Mouse (Mus musculus): ENCODE results near the gene Mcoln3. TPM values are rescaled to one million over a fixed set of nuclear protein-coding genes. Genes with fewer than 3 reads are reported as not detected.

The Mcoln3 gene
- polyA plus RNA-seq, 1 experiment from 2014 or later: 0.70 TPM

DNA sequence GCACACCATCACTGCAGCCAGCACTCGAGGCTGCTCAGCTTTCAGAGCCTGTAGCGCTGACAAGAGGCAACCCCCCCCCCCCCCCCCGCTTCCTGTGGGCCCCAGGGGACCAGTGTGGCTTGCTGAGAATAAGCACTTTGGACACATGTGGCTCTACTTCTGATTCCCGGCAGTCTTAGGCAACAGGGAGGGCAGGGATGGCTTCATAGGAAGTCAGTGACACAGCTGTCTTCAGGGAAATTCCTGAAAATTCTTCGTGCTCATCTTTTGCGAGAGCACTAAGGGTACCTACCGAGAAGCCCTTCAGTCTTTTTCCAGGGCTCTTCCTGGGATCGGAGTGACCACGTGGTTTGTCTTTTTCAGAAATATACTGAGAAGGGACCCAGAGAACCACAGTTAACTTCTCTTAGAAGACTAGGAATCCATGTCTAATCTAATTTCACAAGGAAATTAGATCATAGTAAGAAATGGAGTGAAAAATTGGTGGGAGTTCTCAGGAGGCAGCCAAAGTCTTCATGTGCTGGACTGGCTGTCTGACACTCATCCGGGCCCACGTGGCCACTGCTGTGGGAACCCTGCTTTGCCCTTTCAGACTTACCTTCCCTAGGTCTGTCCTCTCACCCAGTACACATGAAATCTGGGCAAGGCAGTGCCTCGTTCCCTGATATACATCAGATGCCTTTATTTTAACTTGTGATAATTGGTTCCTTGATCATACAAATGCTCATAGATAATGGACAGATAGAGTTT lies 36.8 kb downstream of the Mcoln3 start:
- 25% methylated on average over 12 of the region's 12 CpGs for WGBS (ENCODE audit: insufficient replicate concordance)

DNA sequence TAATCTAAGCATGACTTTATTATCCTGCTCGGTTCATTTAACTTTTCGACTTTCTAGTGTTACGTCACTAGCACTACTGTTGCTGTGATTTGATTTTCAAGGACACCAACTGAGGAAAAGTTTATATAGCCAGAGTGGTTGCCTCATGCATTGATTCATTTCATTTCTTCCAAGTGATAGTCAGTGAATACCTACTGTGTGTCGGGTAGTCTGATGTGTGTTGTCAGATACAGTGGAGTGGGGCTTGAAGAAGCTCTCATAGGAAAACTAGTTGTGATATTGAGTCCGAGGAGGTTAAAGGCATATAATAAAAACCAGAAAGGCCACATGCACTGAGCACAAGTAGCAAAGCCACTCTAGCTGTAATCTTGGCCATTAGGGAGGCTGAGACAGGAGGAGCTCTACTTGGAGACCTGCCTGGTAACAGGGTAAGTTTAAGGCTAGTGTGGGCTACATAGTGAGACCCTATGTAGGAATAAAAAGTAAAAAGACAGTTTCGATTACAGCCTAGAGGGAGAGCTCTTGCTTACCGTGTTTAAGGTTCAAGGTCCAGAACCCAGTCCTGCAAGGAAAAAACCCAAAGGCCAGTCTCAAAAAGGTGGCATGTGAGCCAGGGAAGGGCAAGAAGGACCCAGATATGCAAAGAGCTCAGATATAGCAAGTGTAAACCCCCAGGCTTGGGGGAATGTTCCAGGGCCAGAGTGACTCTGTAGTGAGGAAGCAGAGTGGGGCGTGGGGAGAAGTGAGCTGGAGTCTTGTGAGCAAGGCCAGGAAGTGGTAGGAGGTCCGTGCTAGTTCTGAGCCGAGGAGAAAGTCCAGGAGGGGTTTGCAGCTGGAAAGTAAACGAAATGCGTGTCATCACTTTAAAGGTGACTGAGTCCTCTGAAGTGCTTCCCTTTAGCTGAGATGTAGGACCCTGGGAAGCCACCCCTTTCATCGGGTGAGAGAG lies 38.7 kb downstream of the Mcoln3 start:
- Histone ChIP-seq H3K4me3 (ENCODE audit: low read depth, low read length) (no peak overlapping the region), H3K27me3 (ENCODE audit: control insufficient read depth, insufficient read depth, low read depth, low read length) (no peaks in the 10 kb centered on the region), H3K27ac (ENCODE audit: low read length) (no peak overlapping the region), H3K9me3 (replicated peaks; ENCODE audit: control insufficient read depth, low read length) (no peaks in the 10 kb centered on the region), H3K36me3 (ENCODE audit: control insufficient read depth, insufficient read depth) (no peaks in the 10 kb centered on the region), H3K9ac (ENCODE audit: low read depth, low read length) (no peak overlapping the region), H3K4me2 (ENCODE audit: low read depth, low read length) (no peak overlapping the region), H3K4me1 (ENCODE audit: control insufficient read depth, low read depth, low read length) (no peaks in the 10 kb centered on the region)
- ATAC-seq (ENCODE audit: low read depth): no peak; the same call in 1 of the 2 replicates
- WGBS (ENCODE audit: insufficient replicate concordance): 34% methylated on average over 13 of the region's 13 CpGs

More for the DNA sequence above, 36.8 kb downstream of the Mcoln3 start:
- Histone ChIP-seq H3K27ac (ENCODE audit: low read length) (no peak overlapping the region), H3K4me2 (ENCODE audit: low read depth, low read length) (no peak overlapping the region), H3K9ac (ENCODE audit: low read depth, low read length) (no peak overlapping the region), H3K27me3 (ENCODE audit: control insufficient read depth, insufficient read depth, low read depth, low read length) (no peaks in the 10 kb centered on the region; the same call in 1 of the 2 replicates), H3K4me3 (ENCODE audit: low read depth, low read length) (no peak overlapping the region), H3K36me3 (ENCODE audit: control insufficient read depth, insufficient read depth) (no peaks in the 10 kb centered on the region), H3K4me1 (ENCODE audit: control insufficient read depth, low read depth, low read length) (no peaks in the 10 kb centered on the region), H3K9me3 (replicated peaks; ENCODE audit: control insufficient read depth, low read length) (no peaks in the 10 kb centered on the region)
- ATAC-seq (ENCODE audit: low read depth): no peak

- Histone ChIP-seq H3K27ac (ENCODE audit: low read length) (no peak overlapping the region), H3K9me3 (replicated peaks; ENCODE audit: control insufficient read depth, low read length) (no peaks in the 10 kb centered on the region), H3K36me3 (ENCODE audit: control insufficient read depth, insufficient read depth) (no peaks in the 10 kb centered on the region), H3K27me3 (ENCODE audit: control insufficient read depth, insufficient read depth, low read depth, low read length) (no peaks in the 10 kb centered on the region), H3K4me3 (ENCODE audit: low read depth, low read length) (no peak overlapping the region), H3K9ac (ENCODE audit: low read depth, low read length) (no peak overlapping the region), H3K4me2 (ENCODE audit: low read depth, low read length) (no peak overlapping the region), H3K4me1 (ENCODE audit: control insufficient read depth, low read depth, low read length) (no peaks in the 10 kb centered on the region)
- ATAC-seq (ENCODE audit: low read depth): no peak
- WGBS (ENCODE audit: insufficient replicate concordance): 45% methylated on average over 2 of the region's 2 CpGs
Observed at GRCm38 (mm10) chr3:146156811-146157210, 39.6 kb downstream of the Mcoln3 start.

DNA sequence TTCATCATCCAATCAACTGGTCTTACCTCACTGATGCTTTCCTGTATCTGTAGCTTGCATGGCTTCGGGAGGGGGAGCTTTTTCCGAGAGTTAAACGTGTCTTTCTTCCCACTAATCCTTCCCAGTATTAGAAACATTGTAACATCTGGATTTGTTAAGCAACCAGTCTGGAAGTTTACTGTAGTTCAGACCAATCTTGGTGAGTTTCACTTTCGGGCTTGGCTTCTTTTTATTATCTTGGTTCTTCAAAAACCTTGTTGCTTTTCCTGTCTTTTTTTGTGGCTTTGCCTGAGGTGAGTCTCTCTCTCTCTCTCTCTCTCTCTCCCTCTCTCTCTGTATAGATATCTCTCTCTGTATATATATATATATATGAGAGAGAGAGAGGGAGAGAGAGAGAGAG lies 40.8 kb downstream of the Mcoln3 start:
- no peak overlapping the region for H3K9ac ChIP-seq (ENCODE audit: low read depth, low read length)
- H3K4me1 ChIP-seq (ENCODE audit: control insufficient read depth, low read depth, low read length): no peaks in the 10 kb centered on the region
- H3K4me3 ChIP-seq (ENCODE audit: low read depth, low read length): no peak overlapping the region
- H3K27ac ChIP-seq (ENCODE audit: low read length): no peak overlapping the region
- H3K36me3 ChIP-seq (ENCODE audit: control insufficient read depth, insufficient read depth): no peaks in the 10 kb centered on the region
- ATAC-seq (ENCODE audit: low read depth): no peak
- H3K27me3 ChIP-seq (ENCODE audit: control insufficient read depth, insufficient read depth, low read depth, low read length): no peaks in the 10 kb centered on the region
- 35% methylated on average over 4 of the region's 4 CpGs for WGBS (ENCODE audit: insufficient replicate concordance)
- no peaks in the 10 kb centered on the region for H3K9me3 ChIP-seq (replicated peaks; ENCODE audit: control insufficient read depth, low read length)
- H3K4me2 ChIP-seq (ENCODE audit: low read depth, low read length): no peak overlapping the region

- Histone ChIP-seq H3K27ac (ENCODE audit: low read length) (no peak overlapping the region), H3K9me3 (replicated peaks; ENCODE audit: control insufficient read depth, low read length) (no peaks in the 10 kb centered on the region), H3K4me2 (ENCODE audit: low read depth, low read length) (no peak overlapping the region), H3K4me3 (ENCODE audit: low read depth, low read length) (no peak overlapping the region), H3K27me3 (ENCODE audit: control insufficient read depth, insufficient read depth, low read depth, low read length) (no peaks in the 10 kb centered on the region), H3K36me3 (ENCODE audit: control insufficient read depth, insufficient read depth) (no peaks in the 10 kb centered on the region), H3K9ac (ENCODE audit: low read depth, low read length) (no peak overlapping the region), H3K4me1 (ENCODE audit: control insufficient read depth, low read depth, low read length) (no peaks in the 10 kb centered on the region)
- 77% methylated on average over 2 of the region's 2 CpGs for WGBS (ENCODE audit: insufficient replicate concordance)
- ATAC-seq (ENCODE audit: low read depth): no peak
Observed at GRCm38 (mm10) chr3:146159360-146159759, 42.1 kb downstream of the Mcoln3 start.

GRCm38 (mm10) chr3:146162197-146162596 lies 44.9 kb downstream of the Mcoln3 start:
- Histone ChIP-seq H3K4me2 (ENCODE audit: low read depth, low read length) (no peak overlapping the region), H3K4me1 (ENCODE audit: control insufficient read depth, low read depth, low read length) (no peaks in the 10 kb centered on the region), H3K36me3 (ENCODE audit: control insufficient read depth, insufficient read depth) (peaks cover 3% of the 10 kb centered on the region), H3K9ac (ENCODE audit: low read depth, low read length) (no peak overlapping the region), H3K4me3 (ENCODE audit: low read depth, low read length) (no peak overlapping the region), H3K27ac (ENCODE audit: low read length) (no peak overlapping the region), H3K27me3 (ENCODE audit: control insufficient read depth, insufficient read depth, low read depth, low read length) (no peaks in the 10 kb centered on the region), H3K9me3 (replicated peaks; ENCODE audit: control insufficient read depth, low read length) (no peaks in the 10 kb centered on the region)
- WGBS (ENCODE audit: insufficient replicate concordance): 72% methylated on average over 4 of the region's 4 CpGs
- no peak for ATAC-seq (ENCODE audit: low read depth)

DNA sequence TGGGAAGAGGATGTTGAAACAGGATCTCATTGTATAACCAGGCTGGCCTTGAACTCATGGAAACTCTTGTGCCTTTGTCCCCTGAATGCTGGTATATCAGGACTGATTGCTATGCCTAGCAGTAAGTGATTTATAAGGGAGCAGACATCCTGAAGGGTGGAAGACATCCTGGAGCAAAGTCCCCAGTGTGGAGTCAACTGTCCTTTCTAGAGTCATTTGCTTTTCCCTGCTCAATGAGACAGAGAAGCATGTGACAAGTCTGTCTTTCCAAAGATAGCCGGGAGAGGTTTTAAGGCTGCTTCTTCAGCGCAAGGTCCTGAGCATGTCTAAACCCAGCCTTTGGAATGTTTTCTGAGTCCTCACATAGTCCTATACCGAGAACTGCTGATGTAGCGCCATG lies 52.1 kb downstream of the Mcoln3 start:
- ATAC-seq (ENCODE audit: low read depth): no peak
- Histone ChIP-seq H3K9me3 (replicated peaks; ENCODE audit: control insufficient read depth, low read length) (no peaks in the 10 kb centered on the region), H3K4me1 (ENCODE audit: control insufficient read depth, low read depth, low read length) (no peaks in the 10 kb centered on the region), H3K4me2 (ENCODE audit: low read depth, low read length) (no peak overlapping the region), H3K27ac (ENCODE audit: low read length) (no peak overlapping the region), H3K9ac (ENCODE audit: low read depth, low read length) (no peak overlapping the region), H3K27me3 (ENCODE audit: control insufficient read depth, insufficient read depth, low read depth, low read length) (no peaks in the 10 kb centered on the region), H3K36me3 (ENCODE audit: control insufficient read depth, insufficient read depth) (peaks cover 8% of the 10 kb centered on the region), H3K4me3 (ENCODE audit: low read depth, low read length) (no peak overlapping the region)
- 73% methylated on average over 4 of the region's 4 CpGs for WGBS (ENCODE audit: insufficient replicate concordance)

DNA sequence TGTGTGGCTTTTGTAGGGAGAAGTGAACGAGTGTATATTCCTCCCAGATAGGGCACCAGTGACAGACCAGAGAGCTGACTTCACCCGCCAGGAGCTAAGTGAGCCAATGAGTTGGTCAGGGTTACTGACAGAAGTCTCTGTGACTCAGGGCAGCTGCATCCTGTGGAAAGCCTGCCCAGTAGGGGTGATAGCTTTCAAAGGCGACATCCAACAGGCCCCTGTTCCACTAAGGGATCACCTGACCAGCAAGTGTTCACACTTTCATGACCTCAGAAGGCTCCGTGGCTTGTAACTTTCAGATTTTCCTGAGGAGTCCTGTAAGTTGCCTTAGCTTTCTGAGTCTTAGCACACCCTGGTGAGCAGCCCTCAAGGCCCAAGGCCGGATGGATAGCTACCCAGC lies 55.8 kb downstream of the Mcoln3 start:
- peaks cover 5% of the 10 kb centered on the region for H3K36me3 ChIP-seq (ENCODE audit: control insufficient read depth, insufficient read depth)
- no peaks in the 10 kb centered on the region for H3K9me3 ChIP-seq (replicated peaks; ENCODE audit: control insufficient read depth, low read length)
- WGBS (ENCODE audit: insufficient replicate concordance): 56% methylated on average over 5 of the region's 5 CpGs
- no peak overlapping the region for H3K9ac ChIP-seq (ENCODE audit: low read depth, low read length)
- no peaks in the 10 kb centered on the region for H3K4me1 ChIP-seq (ENCODE audit: control insufficient read depth, low read depth, low read length)
- H3K4me3 ChIP-seq (ENCODE audit: low read depth, low read length): no peak overlapping the region
- no peak overlapping the region for H3K4me2 ChIP-seq (ENCODE audit: low read depth, low read length)
- ATAC-seq (ENCODE audit: low read depth): no peak
- H3K27ac ChIP-seq (ENCODE audit: low read length): no peak overlapping the region
- H3K27me3 ChIP-seq (ENCODE audit: control insufficient read depth, insufficient read depth, low read depth, low read length): no peaks in the 10 kb centered on the region

DNA sequence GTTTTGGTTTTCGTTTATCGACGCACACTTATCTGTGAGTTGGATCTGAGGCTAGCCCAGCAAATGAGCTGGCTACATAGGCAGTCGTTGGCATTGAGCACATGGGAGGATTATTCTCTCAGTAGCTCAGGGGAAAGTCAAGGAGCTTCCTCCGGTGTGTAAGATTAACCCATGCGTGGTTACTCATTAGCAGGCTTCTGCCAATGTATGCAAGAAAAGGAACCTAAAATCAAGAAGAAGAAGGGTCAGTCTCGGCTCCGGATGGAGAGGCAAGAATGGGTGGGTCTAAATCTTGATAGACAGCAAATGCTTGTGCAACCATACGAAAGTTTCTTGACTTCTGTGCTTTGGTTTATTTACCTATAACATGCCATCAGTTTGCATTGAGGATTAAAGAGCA lies 57.0 kb downstream of the Mcoln3 start:
- Histone ChIP-seq H3K27me3 (ENCODE audit: control insufficient read depth, insufficient read depth, low read depth, low read length) (no peaks in the 10 kb centered on the region), H3K27ac (ENCODE audit: low read length) (no peak overlapping the region), H3K36me3 (ENCODE audit: control insufficient read depth, insufficient read depth) (peaks cover 5% of the 10 kb centered on the region), H3K4me3 (ENCODE audit: low read depth, low read length) (no peak overlapping the region), H3K9me3 (replicated peaks; ENCODE audit: control insufficient read depth, low read length) (no peaks in the 10 kb centered on the region), H3K4me1 (ENCODE audit: control insufficient read depth, low read depth, low read length) (no peaks in the 10 kb centered on the region), H3K9ac (ENCODE audit: low read depth, low read length) (no peak overlapping the region), H3K4me2 (ENCODE audit: low read depth, low read length) (no peak overlapping the region)
- WGBS (ENCODE audit: insufficient replicate concordance): 69% methylated on average over 9 of the region's 9 CpGs
- no peak for ATAC-seq (ENCODE audit: low read depth)
